Mouse (Mus musculus) forebrain, postnatal 0 days (tissue): ENCODE data around the gene Chrna9. TPM values are rescaled to one million over a fixed set of nuclear protein-coding genes. Genes with fewer than 3 reads are reported as not detected.

Experiments used
- ATAC-seq: fragments of 200-750 bp; cut with Nextera tagmentation; 2 replicates; pipeline ENCODE4 v1.8.0; 2017; ENCODE audit warnings: mild to moderate bottlenecking, moderate library complexity
- DNase-seq: peaks from one replicate; pipeline ENCODE4 v3.0.0-alpha.2; 2015
- H3K27ac ChIP-seq: fragments of 300-500 bp; sonication (generic); 2 replicates; pipeline ENCODE4 v1.5.1; 2014; ENCODE audit warnings: low read depth, mild to moderate bottlenecking, antibody characterized with exemption, low read length, moderate library complexity, mixed read lengths
- H3K27me3 ChIP-seq: fragments of 300-500 bp; sonication (generic); 2 replicates; pipeline ENCODE4 v1.6.1; 2014; ENCODE audit warnings: mild to moderate bottlenecking, low read length, mixed read lengths; ENCODE audit not compliant: insufficient read depth
- H3K36me3 ChIP-seq: fragments of 300-500 bp; sonication (generic); 2 replicates; pipeline ENCODE4 v1.6.1; 2014; ENCODE audit warnings: mild to moderate bottlenecking, moderate library complexity; ENCODE audit not compliant: insufficient read depth
- H3K4me1 ChIP-seq: fragments of 300-500 bp; sonication (generic); 2 replicates; pipeline ENCODE4 v1.6.1; 2014; ENCODE audit warnings: antibody characterized with exemption; ENCODE audit not compliant: insufficient read depth
- H3K4me2 ChIP-seq: fragments of 300-500 bp; sonication (generic); 2 replicates; pipeline ENCODE4 v1.6.1; 2014; ENCODE audit warnings: low read depth, mild to moderate bottlenecking, moderate library complexity
- H3K4me3 ChIP-seq: fragments of 300-500 bp; sonication (generic); 2 replicates; pipeline ENCODE4 v1.5.1; 2014; ENCODE audit warnings: low read depth, low read length, mixed read lengths
- H3K9ac ChIP-seq: fragments of 300-500 bp; sonication (generic); 2 replicates; pipeline ENCODE4 v1.6.1; 2014; ENCODE audit warnings: mild to moderate bottlenecking
- H3K9me3 ChIP-seq: fragments of 300-500 bp; sonication (generic); 2 replicates; pipeline ENCODE4 v1.6.1; 2016; ENCODE audit warnings: low read length
- CTCF ChIP-seq: sonication (generic); IDR thresholded peaks from 2 replicates; pipeline ENCODE4 v1.5.1; 2016; ENCODE audit warnings: antibody characterized with exemption, control low read depth, low read depth
- WGBS: fragments of 180-500 bp; shearing (Covaris S2); extraction: QIAGEN DNeasy Blood & Tissue Kit; methylation state at CpG from one replicate; pipeline ENCODE4 v1.1.7; 2014; 5-methylcytosine and 5-hydroxymethylcytosine counted together
- microRNA-seq, 2 experiments: library from miRNA; unstranded; fragments of <30 nt; microRNA quantifications; one replicate each; pipeline ENCODE4; 2016
- polyA plus RNA-seq: library from polyadenylated mRNA; unstranded; fragments of >200 nt; fragmentation: Nextera tagmentation; extraction: Ambion mirVana; gene quantifications from 2 replicates; pipeline ENCODE4 v1.2.1, GENCODE M21; 2015
- total RNA-seq: library from RNA; depleted of rRNA; stranded (reverse); fragments of >200 nt; gene quantifications from 2 replicates; pipeline ENCODE4 v1.2.3, GENCODE M21; 2014; rRNA removed

Chrna9 gene
- total and polyA plus RNA-seq, 2 experiments from 2014 or later = 0.52 TPM; not detected in 1

GRCm38 (mm10) chr5:66008245-66008967 lies 73.7 kb downstream of the Chrna9 start:
- no peak for TF ChIP-seq CTCF
- WGBS = 91% methylated on average over 15 of the region's 15 CpGs
- DNase-seq (no peak), ATAC-seq (no peak)
- Histone ChIP-seq H3K36me3 (no peaks in the 10 kb centered on the region), H3K4me3 (no peak overlapping the region), H3K4me2 (no peak overlapping the region), H3K4me1 (no peaks in the 10 kb centered on the region), H3K9ac (no peak overlapping the region), H3K9me3 (no peaks in the 10 kb centered on the region), H3K27ac (no peak overlapping the region), H3K27me3 (no peaks in the 10 kb centered on the region)

GRCm38 (mm10) chr5:66013999-66014398 lies 79.3 kb downstream of the Chrna9 start:
- Histone ChIP-seq H3K4me2 (no peak overlapping the region), H3K27me3 (no peaks in the 10 kb centered on the region), H3K27ac (no peak overlapping the region), H3K4me3 (no peak overlapping the region), H3K9ac (no peak overlapping the region), H3K4me1 (no peaks in the 10 kb centered on the region), H3K36me3 (no peaks in the 10 kb centered on the region), H3K9me3 (no peaks in the 10 kb centered on the region)
- TF ChIP-seq CTCF = no peak
- no peak for DNase-seq
- no peak for ATAC-seq
- 83% methylated on average over 3 of the region's 3 CpGs for WGBS

DNA sequence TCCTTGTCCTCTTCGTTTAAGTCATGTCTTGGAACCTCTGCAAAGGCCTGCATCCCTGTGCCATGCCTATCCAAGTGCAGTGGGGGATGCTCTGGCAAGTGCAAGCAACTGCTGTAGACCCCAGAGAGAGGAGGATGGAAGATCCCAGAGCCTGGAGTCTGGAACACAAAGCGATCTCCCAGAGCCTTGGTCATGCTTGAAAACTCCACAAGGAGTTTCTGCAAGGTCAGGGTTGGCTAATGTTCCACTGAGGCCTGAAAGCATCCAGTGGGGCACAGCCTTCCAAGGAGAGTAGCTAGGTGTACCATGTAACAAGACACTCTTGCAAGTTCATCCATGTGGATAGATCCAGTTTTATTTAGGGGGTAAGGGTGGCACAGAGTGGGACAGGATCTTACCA lies 79.7 kb downstream of the Chrna9 start:
- Histone ChIP-seq H3K4me2 (no peak overlapping the region), H3K27me3 (no peaks in the 10 kb centered on the region), H3K4me1 (no peaks in the 10 kb centered on the region), H3K9me3 (no peaks in the 10 kb centered on the region), H3K36me3 (no peaks in the 10 kb centered on the region), H3K9ac (no peak overlapping the region), H3K27ac (no peak overlapping the region), H3K4me3 (no peak overlapping the region)
- no peak for ATAC-seq
- no peak for DNase-seq
- TF ChIP-seq CTCF = no peak
- 82% methylated on average over 2 of the region's 2 CpGs for whole genome bisulfite sequencing

DNA sequence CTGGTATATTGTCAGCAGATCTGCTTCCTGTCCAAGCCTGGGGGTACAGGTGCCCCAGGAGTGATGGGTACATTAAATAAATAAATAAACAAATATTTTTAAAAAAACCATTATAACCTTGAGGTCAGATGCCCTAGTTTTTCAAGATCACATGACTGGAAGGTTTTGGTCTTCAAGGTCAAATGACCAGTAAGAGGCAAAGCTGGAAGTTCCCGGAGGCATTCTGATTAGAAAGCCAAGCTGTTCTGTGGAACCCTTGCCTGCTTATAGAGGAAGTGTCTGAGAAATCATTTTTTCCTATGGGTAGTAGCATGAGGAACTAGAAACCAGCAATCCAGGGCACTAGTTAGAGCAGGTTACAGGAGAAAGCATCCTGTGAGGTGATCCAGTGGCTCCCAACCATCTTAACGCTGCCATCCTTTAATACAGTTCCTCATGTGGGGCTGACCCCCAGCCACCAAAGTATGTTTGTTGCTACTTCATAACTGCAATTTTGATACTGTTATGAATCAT lies 80.8 kb downstream of the Chrna9 start:
- WGBS = 96% methylated on average over 2 of the region's 2 CpGs
- no peak for ATAC-seq

DNA sequence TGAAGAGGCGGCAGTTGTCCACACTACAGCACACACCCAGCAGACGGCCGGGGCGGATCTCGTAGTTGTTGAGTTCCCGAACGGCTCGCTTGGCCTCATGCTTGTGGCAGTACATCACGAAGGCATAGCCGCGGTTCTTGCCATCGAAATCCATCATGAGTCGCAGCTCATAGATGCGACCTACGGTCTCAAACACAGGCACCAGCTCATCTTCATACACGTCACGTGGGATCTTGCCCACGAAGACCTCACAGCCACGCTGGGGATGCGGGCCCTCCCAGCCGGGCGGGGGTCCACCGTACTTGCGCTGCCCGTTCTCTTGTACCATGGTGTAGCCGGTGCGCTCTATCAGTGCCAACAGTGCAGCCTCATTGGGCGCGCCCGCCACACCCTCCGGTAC lies 92.1 kb downstream of the Chrna9 start:
- H3K9ac ChIP-seq = no peak overlapping the region
- H3K4me1 ChIP-seq = no peaks in the 10 kb centered on the region
- DNase-seq (no peak), ATAC-seq (no peak)
- H3K9me3 ChIP-seq = no peaks in the 10 kb centered on the region
- TF ChIP-seq CTCF = no peak
- WGBS = 98% methylated on average over 31 of the region's 31 CpGs
- H3K36me3 ChIP-seq = no peaks in the 10 kb centered on the region
- no peak overlapping the region for H3K4me3 ChIP-seq
- H3K4me2 ChIP-seq = no peak overlapping the region
- no peaks in the 10 kb centered on the region for H3K27me3 ChIP-seq
- no peak overlapping the region for H3K27ac ChIP-seq

More for the DNA sequence above, 80.8 kb downstream of the Chrna9 start:
- Histone ChIP-seq H3K27ac (no peak overlapping the region), H3K9me3 (no peaks in the 10 kb centered on the region), H3K4me2 (no peak overlapping the region), H3K36me3 (no peaks in the 10 kb centered on the region), H3K9ac (no peak overlapping the region), H3K4me1 (no peaks in the 10 kb centered on the region), H3K4me3 (no peak overlapping the region), H3K27me3 (no peaks in the 10 kb centered on the region)
- no peak for DNase-seq
- TF ChIP-seq CTCF = no peak

Small RNA genes within 50 kb of the gene (microRNA-seq; reads per million reads assigned to microRNA genes)
- 0 reads per million in 2 experiments for gene Gm25952

Other genes with a start within 250 kb of the Chrna9 start
- gene Pds5a, start 236.6 kb upstream of the Chrna9 start, total RNA-seq = 84.2 and 87.5 TPM in 2 replicates
- gene Pds5a, start 236.6 kb upstream of the Chrna9 start, polyA plus RNA-seq = 15.5 and 23.0 TPM in 2 replicates
- gene N4bp2, start 171.4 kb upstream of the Chrna9 start, total RNA-seq = 27.4 and 37.7 TPM in 2 replicates
- 5.5 and 8.6 TPM in 2 replicates for gene N4bp2, start 171.4 kb upstream of the Chrna9 start, polyA plus RNA-seq
- gene Rhoh, start 73.7 kb upstream of the Chrna9 start, total RNA-seq = 1.00 and 4.5 TPM in 2 replicates
- gene Rhoh, start 73.7 kb upstream of the Chrna9 start, polyA plus RNA-seq = 0.25 and 0.54 TPM in 2 replicates
- not detected in 2 replicates for gene 9130230L23Rik, start 69.4 kb downstream of the Chrna9 start, total RNA-seq
- not detected in 2 replicates for gene 9130230L23Rik, start 69.4 kb downstream of the Chrna9 start, polyA plus RNA-seq
- 1.2 and 2.7 TPM in 2 replicates for gene Rbm47, start 238.2 kb downstream of the Chrna9 start, total RNA-seq
- 2.3 and 3.3 TPM in 2 replicates for gene Rbm47, start 238.2 kb downstream of the Chrna9 start, polyA plus RNA-seq